Mouse (Mus musculus) CH12.LX (cell line): ENCODE results near the gene Srsf7. TPM values are rescaled to one million over a fixed set of nuclear protein-coding genes. Genes with fewer than 3 reads are reported as not detected.

Experiments used
- DNase-seq: peaks from one replicate; pipeline ENCODE4 v3.0.0-alpha.2; 2013; ENCODE audit errors: extremely low read depth
- H3K27ac ChIP-seq: 2 replicates; pipeline ENCODE4 v1.5.1; 2012; ENCODE audit warnings: low read depth, mild to moderate bottlenecking, control low read depth, moderate library complexity; ENCODE audit not compliant: insufficient read depth
- H3K27me3 ChIP-seq: replicated peaks from 2 replicates; pipeline ENCODE3; 2012; ENCODE audit warnings: inconsistent platforms
- H3K36me3 ChIP-seq, 2 experiments: replicated peaks in 1 of 2; 2 replicates each; pipeline versions ENCODE3 to v1.6.1; 2012; ENCODE audit warnings: inconsistent platforms in 1 of 2, low read length in 1 of 2, mild to moderate bottlenecking in 1 of 2, mixed read lengths in 1 of 2, moderate library complexity in 1 of 2; ENCODE audit not compliant: control insufficient read depth in 1 of 2, insufficient read depth in 1 of 2
- H3K4me1 ChIP-seq, 2 experiments: 2 replicates each; pipeline ENCODE4 v1.6.1; 2012; ENCODE audit warnings: inconsistent platforms in 1 of 2, moderate library complexity in 1 of 2; ENCODE audit not compliant: insufficient read depth in 2 of 2, control insufficient read depth in 1 of 2
- H3K4me2 ChIP-seq: 2 replicates; pipeline ENCODE4 v1.6.1; 2012; ENCODE audit warnings: low read depth, mild to moderate bottlenecking, control low read depth; ENCODE audit not compliant: poor library complexity, insufficient read depth, severe bottlenecking
- H3K4me3 ChIP-seq, 3 experiments: fragments of 150-350 bp in 1 of 3; sonication (generic) in 1 of 3; replicated peaks in 1 of 3; 2 replicates each; pipeline versions ENCODE3 to v1.5.1; 2011 to 2012; ENCODE audit warnings: low read depth in 2 of 3, low read length in 2 of 3, mild to moderate bottlenecking in 2 of 3, moderate library complexity in 2 of 3, control low read depth in 1 of 3, improper control_type of control experiment in 1 of 3, inconsistent platforms in 1 of 3, mixed read lengths in 1 of 3; ENCODE audit not compliant: poor library complexity in 1 of 3
- H3K79me2 ChIP-seq: replicated peaks from 2 replicates; pipeline ENCODE4 v1.6.1; 2012; ENCODE audit warnings: mild to moderate bottlenecking, moderate library complexity; ENCODE audit not compliant: control insufficient read depth, poor library complexity, insufficient read depth, severe bottlenecking; ENCODE audit errors: extremely low read depth
- H3K9ac ChIP-seq: 2 replicates; pipeline ENCODE4 v1.6.1; 2012; ENCODE audit warnings: low read depth, mild to moderate bottlenecking, control low read depth, moderate library complexity; ENCODE audit not compliant: insufficient read depth
- H3K9me3 ChIP-seq: replicated peaks from 2 replicates; pipeline ENCODE3; 2012; ENCODE audit warnings: low read length, inconsistent platforms, mixed read lengths
- CHD1 ChIP-seq: IDR thresholded peaks from 2 replicates; pipeline ENCODE4 v1.6.1; 2012; ENCODE audit warnings: low read depth, low read length, improper control_type of control experiment, inconsistent platforms
- ELF1 ChIP-seq: IDR thresholded peaks from 2 replicates; pipeline ENCODE4 v1.6.1; 2014; ENCODE audit warnings: low read depth, mild to moderate bottlenecking, inconsistent platforms, low read length, improper control_type of control experiment
- IRF4 ChIP-seq: IDR thresholded peaks from 2 replicates; pipeline ENCODE4 v1.6.1; 2014; ENCODE audit warnings: low read depth, mild to moderate bottlenecking, inconsistent platforms, low read length, improper control_type of control experiment
- JUN ChIP-seq: IDR thresholded peaks from 2 replicates; pipeline ENCODE4 v1.6.1; 2011; ENCODE audit warnings: low read depth, mild to moderate bottlenecking, low read length, improper control_type of control experiment, moderate library complexity; ENCODE audit not compliant: insufficient read depth
- MAZ ChIP-seq: IDR thresholded peaks from 2 replicates; pipeline ENCODE4 v1.6.1; 2012; ENCODE audit warnings: low read depth, mild to moderate bottlenecking, inconsistent platforms, low read length, improper control_type of control experiment, moderate library complexity
- MXI1 ChIP-seq: IDR thresholded peaks from 2 replicates; pipeline ENCODE4 v1.6.1; 2011; ENCODE audit warnings: mild to moderate bottlenecking, low read depth, low read length, improper control_type of control experiment
- MYC ChIP-seq: IDR thresholded peaks from 2 replicates; pipeline ENCODE4 v1.6.1; 2011; ENCODE audit warnings: low read depth, mild to moderate bottlenecking, improper control_type of control experiment, low read length
- NRF1 ChIP-seq: IDR thresholded peaks from 2 replicates; pipeline ENCODE4 v1.6.1; 2014; ENCODE audit warnings: low read depth, mild to moderate bottlenecking, inconsistent platforms, low read length, improper control_type of control experiment, moderate library complexity
- PAX5 ChIP-seq: IDR thresholded peaks from 2 replicates; pipeline ENCODE4 v1.6.1; 2012; ENCODE audit warnings: low read length, inconsistent platforms, mixed read lengths
- POLR2A ChIP-seq: IDR thresholded peaks from 2 replicates; pipeline ENCODE4 v1.6.1; 2011; ENCODE audit warnings: low read depth, mild to moderate bottlenecking, improper control_type of control experiment, low read length
- POLR2AphosphoS2 ChIP-seq: IDR thresholded peaks from 2 replicates; pipeline ENCODE4 v1.6.1; 2011; ENCODE audit warnings: low read depth, low read length, improper control_type of control experiment
- RAD21 ChIP-seq: IDR thresholded peaks from 2 replicates; pipeline ENCODE4 v1.6.1; 2011; ENCODE audit warnings: low read depth, mild to moderate bottlenecking, low read length, improper control_type of control experiment, moderate library complexity
- RCOR1 ChIP-seq: conservative IDR thresholded peaks from 2 replicates; pipeline ENCODE4 v1.6.1; 2012; ENCODE audit warnings: low read depth, mild to moderate bottlenecking, inconsistent platforms, low read length, improper control_type of control experiment
- SMC3 ChIP-seq: IDR thresholded peaks from 2 replicates; pipeline ENCODE4 v1.6.1; 2011; ENCODE audit warnings: low read depth, low read length, improper control_type of control experiment
- TCF12 ChIP-seq: IDR thresholded peaks from 2 replicates; pipeline ENCODE4 v1.6.1; 2014; ENCODE audit warnings: low read depth, mild to moderate bottlenecking, inconsistent platforms, low read length, improper control_type of control experiment
- UBTF ChIP-seq: IDR thresholded peaks from 2 replicates; pipeline ENCODE4 v1.6.1; 2012; ENCODE audit warnings: low read depth, mild to moderate bottlenecking, inconsistent platforms, low read length, improper control_type of control experiment, moderate library complexity
- USF1 ChIP-seq: IDR thresholded peaks from 2 replicates; pipeline ENCODE4 v1.6.1; 2014; ENCODE audit warnings: low read depth, mild to moderate bottlenecking, inconsistent platforms, low read length, improper control_type of control experiment
- ZKSCAN1 ChIP-seq: IDR thresholded peaks from 2 replicates; pipeline ENCODE4 v1.6.1; 2012; ENCODE audit warnings: low read depth, inconsistent platforms, low read length, improper control_type of control experiment, borderline replicate concordance
- ZNF384 ChIP-seq: IDR thresholded peaks from 2 replicates; pipeline ENCODE4 v1.6.1; 2012; ENCODE audit warnings: low read depth, low read length, improper control_type of control experiment, inconsistent platforms
- dilution Hi-C: fragments of 300-500 bp; cut with MboI; formaldehyde crosslinking; loops from 2 replicates; pipeline ENCODE4 v1.14.3; 2020; ENCODE audit warnings: low sequenced_read_pairs; ENCODE audit not compliant: extremely low pct_unique_long_range_greater_than_20kb, extremely low pct_ligation_motif_present
- in situ Hi-C: fragments of 300-500 bp; cut with MboI; formaldehyde crosslinking; loops from 3 replicates; pipeline ENCODE4 v1.14.3; 2019; ENCODE audit warnings: low sequenced_read_pairs, low pct_ligation_motif_present, low pct_unique_long_range_greater_than_20kb, mixed read lengths
- polyA plus RNA-seq: library from polyadenylated mRNA; unstranded; fragments of >175 nt; gene quantifications from 2 replicates; pipeline ENCODE4 v1.2.1, GENCODE M21; 2012; ENCODE audit warnings: low read depth; ENCODE audit not compliant: insufficient read length
- total RNA-seq, 2 experiments: library from RNA; depleted of rRNA; stranded (reverse); fragments of 300-350 nt in 1 of 2; fragments of >200 nt in 1 of 2; gene quantifications; 2 replicates each; pipeline ENCODE4 v1.2.3; 2012 to 2014

The Srsf7 gene
- total and polyA plus RNA-seq, 3 experiments, result 268 to 442 (median 383) TPM

GRCm38 (mm10) chr17:80174146-80174545 is 33.0 kb downstream of the Srsf7 start:
- Histone ChIP-seq H3K79me2 (no peaks in the 10 kb centered on the region), H3K36me3 (no peaks in the 10 kb centered on the region), H3K9ac (peak overlapping the region; percentile 86), H3K27ac (peak overlapping the region; percentile 95), H3K4me3 (peak overlapping the region; percentile 35 to 80 (median 40)), H3K4me1 (peaks cover 15 to 43% of the 10 kb centered on the region in 2 experiments), H3K4me2 (peak overlapping the region; percentile 92), H3K27me3 (no peaks in the 10 kb centered on the region), H3K9me3 (no peaks in the 10 kb centered on the region)
- DNase-seq, result peak; percentile 29
- dilution Hi-C loops (no loop called here), in situ Hi-C loops (loop anchor here (5.0 to 10.0 kb wide), 2 partner anchors 49 to 112 kb away; partner anchors contain the start of genes Galm and Hnrnpll)
- TF ChIP-seq TCF12 (0 out of 2 replicates have a peak, but pooled peaks have one; percentile 13), CHD1 (no peak), USF1 (no peak), MYC (peak; percentile 18; the same call in 1 of the 2 replicates), ZKSCAN1 (no peak)

- TF ChIP-seq RCOR1 (no peak), SMC3 (no peak), RAD21 (no peak), CHD1 (no peak), UBTF (no peak), POLR2AphosphoS2 (no peak), POLR2A (no peak), NRF1 (no peak), IRF4 (no peak), MAZ (no peak), ZNF384 (no peak), ELF1 (no peak), PAX5 (no peak), MYC (no peak), MXI1 (no peak), JUN (no peak)
- TF ChIP-seq, all 38 proteins: peak for 0
- in situ Hi-C loops, result loop anchor here (5.0 to 10.0 kb wide), 2 partner anchors 49 to 111 kb away; partner anchors contain the start of genes Galm and Hnrnpll
- peak overlapping the region; percentile 95 for H3K27ac ChIP-seq
These were observed 33.4 kb downstream of the Srsf7 start for GRCm38 (mm10) chr17:80173708-80174107.

More at GRCm38 (mm10) chr17:80173708-80174107, 33.4 kb downstream of the Srsf7 start:
- H3K9ac ChIP-seq, result peak overlapping the region; percentile 86; the same call in 1 of the 2 replicates
- no peaks in the 10 kb centered on the region for H3K27me3 ChIP-seq
- DNase-seq, result no peak
- H3K79me2 ChIP-seq, result no peaks in the 10 kb centered on the region
- H3K4me1 ChIP-seq, result peaks cover 18 to 48% of the 10 kb centered on the region in 2 experiments
- H3K4me3 ChIP-seq, result peak overlapping the region in 1 of 3 experiments; percentile 80
- dilution Hi-C loops, result no loop called here
- no peaks in the 10 kb centered on the region for H3K36me3 ChIP-seq
- H3K9me3 ChIP-seq, result no peaks in the 10 kb centered on the region
- peak overlapping the region; percentile 92 for H3K4me2 ChIP-seq
